ENCODE assay signal across 8 mouse cellular contexts in genomic region chr10:25307770-25308169, GRCm38 (mm10). TPM values are rescaled to one million over a fixed set of nuclear protein-coding genes. Genes with fewer than 3 reads are reported as not detected.
DNase-seq lines count a peak whose midpoint lies in the region; ATAC-seq and TF ChIP-seq lines count a peak whose summit lies in the region.

Gene Akap7 (minus strand): TSS chr10:25307870.

- no peak within 1 kb of the TSS for H3K4me2 ChIP-seq in hindbrain, embryonic 13.5 days
- no peak within 1 kb of the TSS for H3K4me2 ChIP-seq in liver, embryonic 15.5 days

- intact Hi-C loops in gastrocnemius, adult 2 months (cut with DNase I) = no loop called here

- no peak for ATAC-seq in hindbrain, embryonic 13.5 days (ENCODE audit: low FRiP score)
- ATAC-seq in liver, embryonic 15.5 days (ENCODE audit: insufficient read depth) = no peak

- no peaks in the 10 kb centered on the region for H3K36me3 ChIP-seq in hindbrain, embryonic 13.5 days
- H3K36me3 ChIP-seq in liver, embryonic 15.5 days (replicated peaks) = no peaks in the 10 kb centered on the region

- 93% methylated on average over 9 of the region's 9 CpGs for WGBS in hindbrain, embryonic 13.5 days
- WGBS in liver, embryonic 15.5 days (ENCODE audit: insufficient replicate concordance) = 71% methylated on average over 9 of the region's 9 CpGs

- no peaks in the 10 kb centered on the region for H3K27me3 ChIP-seq in hindbrain, embryonic 13.5 days
- no peaks in the 10 kb centered on the region; the same call in 1 of the 2 replicates for H3K27me3 ChIP-seq in liver, embryonic 15.5 days

- no peak for DNase-seq in thymus, postnatal 0 days (ENCODE audit: low spot score)
- no peak for DNase-seq in thymus, postnatal 25 days
- DNase-seq in gastrocnemius, adult 2 months = no peak
- DNase-seq in adipocyte (ENCODE audit: low spot score) = no peak
- DNase-seq in cerebellum, adult 11 months = no peak
- DNase-seq in lung, postnatal 4 days = no peak

- TF ChIP-seq CTCF in gastrocnemius, adult 2 months (IDR thresholded peaks at IDR 0.05) = no peak

- no peak within 1 kb of the TSS for H3K27ac ChIP-seq in gastrocnemius, adult 2 months
- H3K27ac ChIP-seq in hindbrain, embryonic 13.5 days = no peak within 1 kb of the TSS
- H3K27ac ChIP-seq in liver, embryonic 15.5 days (replicated peaks) = no peak within 1 kb of the TSS

- H3K4me3 ChIP-seq in gastrocnemius, adult 2 months = no peak within 1 kb of the TSS
- H3K4me3 ChIP-seq in hindbrain, embryonic 13.5 days = no peak within 1 kb of the TSS
- H3K4me3 ChIP-seq in liver, embryonic 15.5 days (replicated peaks) = no peak within 1 kb of the TSS

- H3K9ac ChIP-seq in hindbrain, embryonic 13.5 days = no peak within 1 kb of the TSS
- H3K9ac ChIP-seq in liver, embryonic 15.5 days = no peak within 1 kb of the TSS

- H3K9me3 ChIP-seq in hindbrain, embryonic 13.5 days = no peaks in the 10 kb centered on the region
- H3K9me3 ChIP-seq in liver, embryonic 15.5 days (replicated peaks) = no peaks in the 10 kb centered on the region

- H3K4me1 ChIP-seq in hindbrain, embryonic 13.5 days (replicated peaks) = peaks cover 9% of the 10 kb centered on the region
- H3K4me1 ChIP-seq in liver, embryonic 15.5 days (replicated peaks) = 0 out of 2 replicates have a peak, but pooled peaks cover 2% of the 10 kb centered on the region

RNA-seq across cellular contexts. Expression of gene Akap7, which starts in this region (rescaled TPM):
- 11.7 and 14.8 TPM in 2 replicates for polyA plus RNA-seq in thymus, postnatal 0 days (2015; fragmentation: Nextera tagmentation; extraction: Ambion mirVana)
- 10 to 100 TPM; 18.3 to 25.6 TPM for total RNA-seq in gastrocnemius, adult 2 months (2021)
- polyA plus RNA-seq in hindbrain, embryonic 13.5 days (2015; fragmentation: Nextera tagmentation; extraction: Ambion mirVana) = 28.1 and 31.5 TPM in 2 replicates
- 17.8 and 22.2 TPM in 2 replicates for polyA plus RNA-seq in liver, embryonic 15.5 days (2015; fragmentation: Nextera tagmentation; extraction: Ambion mirVana)
